Mouse (Mus musculus) layer of hippocampus, adult 11-12 months (tissue): ENCODE results near the gene Gm16867.
"Not testable (repeated sequence)": the region's sequence is repeated elsewhere in the genome, so short reads cannot be mapped to it uniquely, and the experiment has no call there.

Experiments used
- DNase-seq: peaks from one replicate; pipeline ENCODE4 v3.0.0; 2022; ENCODE audit warnings: low spot score

Gene Gm16867

DNA sequence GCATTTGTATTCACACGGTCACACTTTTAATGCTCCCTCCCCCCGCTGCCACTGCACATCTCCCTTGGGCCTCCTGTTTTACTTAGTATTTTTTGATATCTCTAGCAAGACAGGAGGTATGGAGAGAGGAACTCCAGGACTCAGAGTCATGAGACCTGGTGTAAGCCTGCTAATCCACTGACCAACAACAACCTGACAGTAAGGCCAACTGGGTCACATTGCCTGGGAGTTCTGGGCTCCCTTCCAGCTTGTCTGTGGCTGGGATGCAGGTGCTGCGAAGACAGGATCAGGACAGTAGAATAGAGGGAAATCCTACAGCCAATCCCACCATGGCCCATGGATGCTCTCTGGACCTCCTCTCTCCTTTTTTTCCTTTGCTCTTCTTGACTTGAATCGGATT lies 38.7 kb downstream of the Gm16867 start:
- not testable (repeated sequence) for DNase-seq

GRCm38 (mm10) chr14:69457691-69458090 lies 45.5 kb downstream of the Gm16867 start:
- DNase-seq: not testable (repeated sequence)

DNA sequence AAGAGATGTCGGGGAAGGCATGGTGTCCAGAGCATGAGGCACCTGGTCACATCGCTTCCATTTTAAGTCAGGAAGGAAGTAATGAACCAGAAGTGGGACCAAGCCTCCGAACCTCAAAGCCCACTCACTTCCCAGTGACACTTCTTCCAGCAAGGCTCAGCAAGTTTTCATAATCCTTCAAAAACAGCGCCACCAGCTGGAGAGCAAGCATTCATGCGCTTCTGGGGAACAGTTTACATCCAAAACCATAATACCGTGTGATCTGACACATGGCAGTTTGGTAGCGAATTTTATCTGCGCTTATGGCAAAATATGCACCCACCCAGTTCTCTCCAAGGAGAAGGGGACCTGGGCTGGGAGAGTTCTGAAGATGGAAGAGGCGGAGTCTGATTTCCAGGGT lies 48.5 kb downstream of the Gm16867 start:
- not testable (repeated sequence) for DNase-seq

GRCm38 (mm10) chr14:69448845-69449244 lies 54.3 kb downstream of the Gm16867 start:
- not testable (repeated sequence) for DNase-seq

DNA sequence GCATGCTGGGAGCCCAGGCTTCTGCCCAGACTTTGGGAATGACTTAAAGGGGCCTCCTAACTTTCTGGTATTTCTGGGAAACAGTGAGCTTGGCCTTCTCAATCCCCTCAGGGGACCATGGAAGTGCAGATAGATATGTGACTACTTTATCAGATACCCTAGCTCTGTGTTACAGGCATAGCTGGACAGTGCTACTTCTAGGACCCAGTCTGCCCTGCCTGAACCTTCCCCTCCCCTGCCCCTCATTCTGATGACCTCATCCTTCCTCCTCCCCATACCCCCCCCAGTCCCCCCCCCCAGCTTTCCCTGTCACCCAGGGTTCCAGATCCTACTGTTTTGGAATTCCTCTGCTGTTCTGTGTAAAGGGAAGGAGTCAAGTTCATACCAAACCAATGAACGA lies 56.2 kb downstream of the Gm16867 start:
- DNase-seq: not testable (repeated sequence)

GRCm38 (mm10) chr14:69443092-69443692 lies 60.0 kb downstream of the Gm16867 start:
- not testable (repeated sequence) for DNase-seq

DNA sequence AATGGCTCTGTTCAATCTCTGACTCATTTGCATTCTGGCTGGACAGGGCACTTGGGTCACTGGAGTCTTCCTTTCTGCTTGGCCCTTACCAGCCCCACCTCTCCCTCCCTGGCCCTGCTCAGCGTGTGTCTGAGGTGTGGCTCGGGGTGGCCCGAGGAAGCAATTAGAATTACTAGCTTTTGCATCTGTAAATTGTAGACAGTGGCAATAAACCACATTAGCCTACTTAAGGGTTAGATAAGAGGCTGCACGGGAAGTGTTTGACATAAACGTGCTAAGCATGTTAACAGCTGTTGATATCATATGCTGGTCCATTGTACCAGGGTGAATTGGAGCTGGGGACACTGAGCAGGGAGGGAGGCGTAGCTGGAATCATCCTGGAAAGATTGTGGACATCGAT lies 62.2 kb downstream of the Gm16867 start:
- DNase-seq: not testable (repeated sequence)

DNA sequence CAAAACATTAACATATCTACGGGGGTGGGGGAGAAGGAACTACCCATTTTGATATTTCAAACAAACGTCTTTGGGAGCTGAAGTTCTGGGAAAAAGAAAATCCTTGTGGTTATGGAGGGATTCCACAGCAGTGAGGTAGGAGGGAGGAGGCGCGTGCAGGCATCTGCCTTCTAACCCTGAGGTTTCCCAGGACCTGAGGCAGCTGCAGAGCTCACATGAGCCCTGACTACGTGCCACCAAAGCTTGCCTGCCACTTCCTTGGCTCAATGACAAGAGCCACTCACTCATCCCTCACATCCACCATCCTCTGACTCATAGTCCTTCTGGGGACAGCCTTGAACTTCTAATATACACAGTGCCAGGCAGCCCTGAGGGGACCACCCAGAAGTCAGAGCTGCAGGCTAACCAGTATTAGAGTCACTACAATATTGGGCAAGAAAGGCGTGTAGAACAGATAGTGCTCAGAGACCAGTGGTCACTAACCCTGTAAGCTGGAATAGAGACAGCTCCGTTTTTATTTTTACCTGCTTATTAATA lies 64.4 kb downstream of the Gm16867 start:
- not testable (repeated sequence) for DNase-seq

DNA sequence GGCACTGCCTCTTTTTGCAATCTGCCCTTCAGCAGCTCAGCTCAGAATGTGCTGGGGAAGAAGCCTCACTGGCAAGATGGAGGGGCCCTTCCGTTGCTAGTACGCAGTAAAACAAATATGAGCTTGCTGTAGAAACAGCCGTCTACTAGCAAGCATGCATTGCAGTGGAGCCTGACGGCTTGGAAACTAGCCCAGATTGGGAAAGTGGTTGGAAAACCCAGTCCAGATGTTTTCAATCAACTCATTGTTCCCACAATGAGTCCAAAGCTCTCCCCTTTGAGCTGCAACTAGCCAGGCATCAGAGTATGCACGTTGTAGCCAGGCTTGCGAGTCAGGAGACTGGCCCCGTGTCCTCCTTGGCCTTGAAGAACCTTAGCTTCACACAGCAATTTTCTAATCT lies 82.2 kb downstream of the Gm16867 start:
- not testable (repeated sequence) for DNase-seq

GRCm38 (mm10) chr14:69417545-69417944 lies 85.6 kb downstream of the Gm16867 start:
- DNase-seq: not testable (repeated sequence)
